Mouse (Mus musculus): Measurements from ENCODE around the gene A3galt2.

GRCm38 (mm10) chr4:128776568-128777289 lies 21.6 kb downstream of the A3galt2 start:
- TF ChIP-seq CTCF (IDR thresholded peaks at IDR 0.05; ENCODE audit: low read depth) (peak; percentile 99), EP300 (optimal IDR thresholded peaks at IDR 0.05) (no peak)
